Mouse (Mus musculus): ENCODE data around the gene Cdk18.

- TF ChIP-seq CTCF (IDR thresholded peaks at IDR 0.05; ENCODE audit: low read depth, low read length) (no peak), POLR2A (IDR thresholded peaks at IDR 0.05; ENCODE audit: insufficient read depth, low read length) (no peak)
Observed at GRCm38 (mm10) chr1:132158741-132159140, 19.3 kb upstream of the Cdk18 start.

Measured in ES-Bruce4 (cell line).